Mouse (Mus musculus): Measurements from ENCODE around the gene Gm20532. TPM values are rescaled to one million over a fixed set of nuclear protein-coding genes. Genes with fewer than 3 reads are reported as not detected.

Gene Gm20532
- polyA plus RNA-seq, 1 experiment: not detected

- H3K36me3 ChIP-seq (ENCODE audit: control insufficient read depth): no peaks in the 10 kb centered on the region
- no peak overlapping the region for H3K4me3 ChIP-seq (replicated peaks)
- H3K9me3 ChIP-seq (ENCODE audit: control insufficient read depth, low read length): no peaks in the 10 kb centered on the region
- peaks cover 37% of the 10 kb centered on the region for H3K4me1 ChIP-seq (ENCODE audit: control insufficient read depth)
- no peak for TF ChIP-seq TAL1 (IDR thresholded peaks at IDR 0.05; ENCODE audit: low read length)
- TF ChIP-seq GATA1 (IDR thresholded peaks at IDR 0.05; ENCODE audit: low read length): no peak
- no peaks in the 10 kb centered on the region for H3K27me3 ChIP-seq (ENCODE audit: control insufficient read depth)
These were observed 16.4 kb upstream of the Gm20532 start for GRCm38 (mm10) chr2:26570034-26570433.

- TF ChIP-seq GATA1 (IDR thresholded peaks at IDR 0.05; ENCODE audit: low read length) (no peak), TAL1 (IDR thresholded peaks at IDR 0.05; ENCODE audit: low read length) (no peak)
- Histone ChIP-seq H3K4me1 (ENCODE audit: control insufficient read depth) (peaks cover 51% of the 10 kb centered on the region), H3K4me3 (replicated peaks) (no peak overlapping the region), H3K36me3 (ENCODE audit: control insufficient read depth) (no peaks in the 10 kb centered on the region), H3K9me3 (ENCODE audit: control insufficient read depth, low read length) (no peaks in the 10 kb centered on the region), H3K27me3 (ENCODE audit: control insufficient read depth) (no peaks in the 10 kb centered on the region)
These were observed 15.0 kb upstream of the Gm20532 start for GRCm38 (mm10) chr2:26571400-26571799.

- no peaks in the 10 kb centered on the region for H3K9me3 ChIP-seq (ENCODE audit: control insufficient read depth, low read length)
- no peaks in the 10 kb centered on the region for H3K27me3 ChIP-seq (ENCODE audit: control insufficient read depth)
- H3K4me1 ChIP-seq (ENCODE audit: control insufficient read depth): peaks cover 55% of the 10 kb centered on the region
- no peak for TF ChIP-seq TAL1 (IDR thresholded peaks at IDR 0.05; ENCODE audit: low read length)
- no peak for TF ChIP-seq GATA1 (IDR thresholded peaks at IDR 0.05; ENCODE audit: low read length)
- no peaks in the 10 kb centered on the region for H3K36me3 ChIP-seq (ENCODE audit: control insufficient read depth)
- no peak overlapping the region for H3K4me3 ChIP-seq (replicated peaks)
These were observed 14.6 kb upstream of the Gm20532 start for GRCm38 (mm10) chr2:26571826-26572225.

- peaks cover 65% of the 10 kb centered on the region for H3K4me1 ChIP-seq (ENCODE audit: control insufficient read depth)
- no peaks in the 10 kb centered on the region for H3K9me3 ChIP-seq (ENCODE audit: control insufficient read depth, low read length)
- TF ChIP-seq GATA1 (IDR thresholded peaks at IDR 0.05; ENCODE audit: low read length): no peak
- no peak for TF ChIP-seq TAL1 (IDR thresholded peaks at IDR 0.05; ENCODE audit: low read length)
- no peak overlapping the region for H3K4me3 ChIP-seq (replicated peaks)
- no peaks in the 10 kb centered on the region for H3K36me3 ChIP-seq (ENCODE audit: control insufficient read depth)
- H3K27me3 ChIP-seq (ENCODE audit: control insufficient read depth): no peaks in the 10 kb centered on the region
These were observed 13.0 kb upstream of the Gm20532 start for GRCm38 (mm10) chr2:26573396-26573795.

GRCm38 (mm10) chr2:26573807-26574206, 12.6 kb upstream of the Gm20532 start:
- Histone ChIP-seq H3K4me3 (replicated peaks) (no peak overlapping the region), H3K4me1 (ENCODE audit: control insufficient read depth) (peaks cover 65% of the 10 kb centered on the region), H3K27me3 (ENCODE audit: control insufficient read depth) (no peaks in the 10 kb centered on the region), H3K9me3 (ENCODE audit: control insufficient read depth, low read length) (no peaks in the 10 kb centered on the region), H3K36me3 (ENCODE audit: control insufficient read depth) (no peaks in the 10 kb centered on the region)
- TF ChIP-seq TAL1 (IDR thresholded peaks at IDR 0.05; ENCODE audit: low read length) (no peak), GATA1 (IDR thresholded peaks at IDR 0.05; ENCODE audit: low read length) (no peak)

- Histone ChIP-seq H3K4me1 (ENCODE audit: control insufficient read depth) (peaks cover 65% of the 10 kb centered on the region), H3K4me3 (replicated peaks) (no peak overlapping the region), H3K27me3 (ENCODE audit: control insufficient read depth) (no peaks in the 10 kb centered on the region), H3K36me3 (ENCODE audit: control insufficient read depth) (no peaks in the 10 kb centered on the region), H3K9me3 (ENCODE audit: control insufficient read depth, low read length) (no peaks in the 10 kb centered on the region)
- TF ChIP-seq TAL1 (IDR thresholded peaks at IDR 0.05; ENCODE audit: low read length) (no peak), GATA1 (IDR thresholded peaks at IDR 0.05; ENCODE audit: low read length) (no peak)
These were observed 11.6 kb upstream of the Gm20532 start for GRCm38 (mm10) chr2:26574862-26575261.

GRCm38 (mm10) chr2:26575378-26575777, 11.1 kb upstream of the Gm20532 start:
- TF ChIP-seq GATA1 (IDR thresholded peaks at IDR 0.05; ENCODE audit: low read length) (no peak), TAL1 (IDR thresholded peaks at IDR 0.05; ENCODE audit: low read length) (no peak)
- H3K4me3 ChIP-seq (replicated peaks): peak overlapping the region; percentile 23
- peaks cover 65% of the 10 kb centered on the region for H3K4me1 ChIP-seq (ENCODE audit: control insufficient read depth)
- H3K27me3 ChIP-seq (ENCODE audit: control insufficient read depth): no peaks in the 10 kb centered on the region
- no peaks in the 10 kb centered on the region for H3K9me3 ChIP-seq (ENCODE audit: control insufficient read depth, low read length)
- no peaks in the 10 kb centered on the region for H3K36me3 ChIP-seq (ENCODE audit: control insufficient read depth)

- TF ChIP-seq GATA1 (IDR thresholded peaks at IDR 0.05; ENCODE audit: low read length) (no peak), TAL1 (IDR thresholded peaks at IDR 0.05; ENCODE audit: low read length) (no peak)
- H3K4me3 ChIP-seq (replicated peaks): peak overlapping the region; percentile 23
- H3K4me1 ChIP-seq (ENCODE audit: control insufficient read depth): peaks cover 63% of the 10 kb centered on the region
- H3K27me3 ChIP-seq (ENCODE audit: control insufficient read depth): no peaks in the 10 kb centered on the region
- no peaks in the 10 kb centered on the region for H3K36me3 ChIP-seq (ENCODE audit: control insufficient read depth)
- no peaks in the 10 kb centered on the region for H3K9me3 ChIP-seq (ENCODE audit: control insufficient read depth, low read length)
These were observed 10.6 kb upstream of the Gm20532 start for GRCm38 (mm10) chr2:26575865-26576264.

GRCm38 (mm10) chr2:26576462-26576861, 10.0 kb upstream of the Gm20532 start:
- Histone ChIP-seq H3K36me3 (ENCODE audit: control insufficient read depth) (no peaks in the 10 kb centered on the region), H3K9me3 (ENCODE audit: control insufficient read depth, low read length) (no peaks in the 10 kb centered on the region), H3K4me1 (ENCODE audit: control insufficient read depth) (peaks cover 58% of the 10 kb centered on the region), H3K4me3 (replicated peaks) (peak overlapping the region; percentile 23), H3K27me3 (ENCODE audit: control insufficient read depth) (no peaks in the 10 kb centered on the region)
- TF ChIP-seq TAL1 (IDR thresholded peaks at IDR 0.05; ENCODE audit: low read length) (no peak), GATA1 (IDR thresholded peaks at IDR 0.05; ENCODE audit: low read length) (no peak)

GRCm38 (mm10) chr2:26578369-26578768, 8.1 kb upstream of the Gm20532 start:
- Histone ChIP-seq H3K4me3 (replicated peaks) (no peak overlapping the region), H3K27me3 (ENCODE audit: control insufficient read depth) (peaks cover 5% of the 10 kb centered on the region), H3K4me1 (ENCODE audit: control insufficient read depth) (peaks cover 39% of the 10 kb centered on the region), H3K9me3 (ENCODE audit: control insufficient read depth, low read length) (no peaks in the 10 kb centered on the region), H3K36me3 (ENCODE audit: control insufficient read depth) (no peaks in the 10 kb centered on the region)
- TF ChIP-seq GATA1 (IDR thresholded peaks at IDR 0.05; ENCODE audit: low read length): no peak
- TF ChIP-seq TAL1 (IDR thresholded peaks at IDR 0.05; ENCODE audit: low read length): no peak
